Mouse (Mus musculus) limb, embryonic 15.5 days (tissue): Measurements from ENCODE around the gene Nupl1. TPM values are rescaled to one million over a fixed set of nuclear protein-coding genes. Genes with fewer than 3 reads are reported as not detected.

Experiments used
- ATAC-seq: fragments of 200-750 bp; cut with Nextera tagmentation; 2 replicates; pipeline ENCODE4 v1.8.0; 2017; ENCODE audit warnings: low read depth, moderate TSS enrichment; ENCODE audit not compliant: insufficient number of reproducible peaks, low FRiP score, low TSS enrichment
- H3K27ac ChIP-seq: fragments of 300-500 bp; sonication (generic); 2 replicates; pipeline ENCODE4 v1.5.1; 2015; ENCODE audit warnings: moderate library complexity, mild to moderate bottlenecking, inconsistent platforms
- H3K27me3 ChIP-seq: fragments of 300-500 bp; sonication (generic); 2 replicates; pipeline ENCODE4 v1.6.1; 2015; ENCODE audit warnings: inconsistent platforms
- H3K36me3 ChIP-seq: fragments of 300-500 bp; sonication (generic); 2 replicates; pipeline ENCODE4 v1.6.1; 2015; ENCODE audit warnings: inconsistent platforms
- H3K4me1 ChIP-seq: fragments of 300-500 bp; sonication (generic); 2 replicates; pipeline ENCODE4 v1.6.1; 2015; ENCODE audit warnings: inconsistent platforms
- H3K4me2 ChIP-seq: fragments of 300-500 bp; sonication (generic); 2 replicates; pipeline ENCODE4 v1.6.1; 2015; ENCODE audit warnings: mild to moderate bottlenecking, inconsistent platforms
- H3K4me3 ChIP-seq: fragments of 300-500 bp; sonication (generic); 2 replicates; pipeline ENCODE4 v1.5.1; 2015; ENCODE audit warnings: mild to moderate bottlenecking, inconsistent platforms
- H3K9ac ChIP-seq: fragments of 300-500 bp; sonication (generic); 2 replicates; pipeline ENCODE4 v1.6.1; 2015; ENCODE audit warnings: inconsistent platforms
- H3K9me3 ChIP-seq: fragments of 300-500 bp; sonication (generic); 2 replicates; pipeline ENCODE4 v1.6.1; 2016; ENCODE audit warnings: inconsistent platforms
- WGBS: fragments of 180-500 bp; shearing (Covaris S2); methylation state at CpG from one replicate; pipeline ENCODE4 v1.1.7; 2015; 5-methylcytosine and 5-hydroxymethylcytosine counted together
- polyA plus RNA-seq: library from polyadenylated mRNA; unstranded; fragments of >200 nt; fragmentation: Nextera tagmentation; extraction: Ambion mirVana; gene quantifications from 2 replicates; pipeline ENCODE4 v1.2.1, GENCODE M21; 2015

Gene Nupl1
- polyA plus RNA-seq, 1 experiment from 2014 or later = not detected

- H3K36me3 ChIP-seq = no peaks in the 10 kb centered on the region
- no peak overlapping the region for H3K4me2 ChIP-seq
- H3K27ac ChIP-seq = no peak overlapping the region
- H3K9ac ChIP-seq = no peak overlapping the region
- H3K4me3 ChIP-seq = no peak overlapping the region
- no peaks in the 10 kb centered on the region for H3K9me3 ChIP-seq
- peaks cover 7% of the 10 kb centered on the region for H3K4me1 ChIP-seq
- no peak for ATAC-seq
- 60% methylated on average over 7 of the region's 7 CpGs for WGBS
- no peaks in the 10 kb centered on the region for H3K27me3 ChIP-seq
Measured at GRCm38 (mm10) chr14:60262316-60262715, 11.1 kb upstream of the Nupl1 start.

- Histone ChIP-seq H3K27ac (no peak overlapping the region), H3K9ac (no peak overlapping the region), H3K4me2 (no peak overlapping the region), H3K27me3 (no peaks in the 10 kb centered on the region), H3K4me1 (no peaks in the 10 kb centered on the region), H3K4me3 (no peak overlapping the region), H3K9me3 (no peaks in the 10 kb centered on the region), H3K36me3 (no peaks in the 10 kb centered on the region)
- ATAC-seq = no peak
- WGBS = 85% methylated on average over 1 of the region's 1 CpGs
Measured at GRCm38 (mm10) chr14:60257851-60258250, 6.6 kb upstream of the Nupl1 start.

- ATAC-seq = no peak
- 73% methylated on average over 4 of the region's 4 CpGs for WGBS
Measured at GRCm38 (mm10) chr14:60257101-60257500, 5.9 kb upstream of the Nupl1 start.

GRCm38 (mm10) chr14:60256356-60256755 lies 5.1 kb upstream of the Nupl1 start:
- no peak for ATAC-seq
- Histone ChIP-seq H3K9ac (no peak overlapping the region), H3K27ac (no peak overlapping the region)

More at GRCm38 (mm10) chr14:60257101-60257500, 5.9 kb upstream of the Nupl1 start:
- no peaks in the 10 kb centered on the region for H3K36me3 ChIP-seq
- no peak overlapping the region for H3K4me3 ChIP-seq
- no peaks in the 10 kb centered on the region for H3K9me3 ChIP-seq
- no peak overlapping the region for H3K9ac ChIP-seq
- no peak overlapping the region for H3K27ac ChIP-seq
- H3K4me2 ChIP-seq = no peak overlapping the region
- peaks cover 5% of the 10 kb centered on the region for H3K4me1 ChIP-seq
- H3K27me3 ChIP-seq = no peaks in the 10 kb centered on the region

GRCm38 (mm10) chr14:60254774-60255173 lies 3.5 kb upstream of the Nupl1 start:
- Histone ChIP-seq H3K4me3 (no peak overlapping the region), H3K36me3 (no peaks in the 10 kb centered on the region), H3K27ac (no peak overlapping the region), H3K9me3 (no peaks in the 10 kb centered on the region), H3K9ac (no peak overlapping the region), H3K4me1 (peaks cover 11% of the 10 kb centered on the region), H3K4me2 (no peak overlapping the region), H3K27me3 (no peaks in the 10 kb centered on the region)
- ATAC-seq = no peak

More at GRCm38 (mm10) chr14:60256356-60256755, 5.1 kb upstream of the Nupl1 start:
- Histone ChIP-seq H3K4me1 (peaks cover 6% of the 10 kb centered on the region), H3K36me3 (no peaks in the 10 kb centered on the region), H3K9me3 (no peaks in the 10 kb centered on the region), H3K27me3 (no peaks in the 10 kb centered on the region), H3K4me2 (no peak overlapping the region), H3K4me3 (no peak overlapping the region)
- 20% methylated on average over 3 of the region's 3 CpGs for WGBS

GRCm38 (mm10) chr14:60253466-60253865 lies 2.2 kb upstream of the Nupl1 start:
- WGBS = 78% methylated on average over 3 of the region's 3 CpGs

GRCm38 (mm10) chr14:60252004-60253000 lies 1.1 kb upstream of the Nupl1 start:
- no peak for ATAC-seq
- H3K4me2 ChIP-seq = peak overlapping the region; percentile 85
- no peaks in the 10 kb centered on the region for H3K36me3 ChIP-seq
- H3K4me1 ChIP-seq = peaks cover 18% of the 10 kb centered on the region
- WGBS = 21% methylated on average over 15 of the region's 15 CpGs
- peak overlapping the region; percentile 98 for H3K4me3 ChIP-seq
- peak overlapping the region; percentile 96 for H3K9ac ChIP-seq
- H3K27ac ChIP-seq = peak overlapping the region; percentile 89
- no peaks in the 10 kb centered on the region for H3K9me3 ChIP-seq
- H3K27me3 ChIP-seq = no peaks in the 10 kb centered on the region

More at GRCm38 (mm10) chr14:60253466-60253865, 2.2 kb upstream of the Nupl1 start:
- no peaks in the 10 kb centered on the region for H3K27me3 ChIP-seq
- H3K9ac ChIP-seq = no peak overlapping the region
- no peak overlapping the region for H3K27ac ChIP-seq
- no peaks in the 10 kb centered on the region for H3K9me3 ChIP-seq
- no peak overlapping the region for H3K4me2 ChIP-seq
- no peaks in the 10 kb centered on the region for H3K36me3 ChIP-seq
- H3K4me1 ChIP-seq = peaks cover 18% of the 10 kb centered on the region
- H3K4me3 ChIP-seq = no peak overlapping the region
- ATAC-seq = no peak

GRCm38 (mm10) chr14:60250879-60251278 lies 352 bp downstream of the Nupl1 start:
- no peaks in the 10 kb centered on the region for H3K27me3 ChIP-seq
- H3K36me3 ChIP-seq = no peaks in the 10 kb centered on the region
- ATAC-seq = peak; percentile 50; the same call in 1 of the 2 replicates
- H3K27ac ChIP-seq = peak overlapping the region; percentile 88
- peak overlapping the region; percentile 53 for H3K4me2 ChIP-seq
- peak overlapping the region; percentile 98 for H3K4me3 ChIP-seq
- H3K9ac ChIP-seq = peak overlapping the region; percentile 96
- under 1% methylated on average over 39 of the region's 39 CpGs for WGBS
- H3K9me3 ChIP-seq = no peaks in the 10 kb centered on the region
- H3K4me1 ChIP-seq = peaks cover 18% of the 10 kb centered on the region

- peak overlapping the region; percentile 98 for H3K4me3 ChIP-seq
- no peaks in the 10 kb centered on the region for H3K9me3 ChIP-seq
- WGBS = 14% methylated on average over 8 of the region's 8 CpGs
- peak overlapping the region; percentile 96 for H3K9ac ChIP-seq
- H3K27me3 ChIP-seq = no peaks in the 10 kb centered on the region
- peaks cover 18% of the 10 kb centered on the region for H3K4me1 ChIP-seq
- no peak for ATAC-seq
- no peak overlapping the region for H3K27ac ChIP-seq
- H3K4me2 ChIP-seq = peak overlapping the region; percentile 53
- 0 out of 2 replicates have a peak, but pooled peaks cover under 1% of the 10 kb centered on the region for H3K36me3 ChIP-seq
Measured at GRCm38 (mm10) chr14:60250366-60250765, 865 bp downstream of the Nupl1 start.

GRCm38 (mm10) chr14:60238551-60238950 lies 12.7 kb downstream of the Nupl1 start:
- no peak overlapping the region for H3K4me2 ChIP-seq
- H3K9ac ChIP-seq = no peak overlapping the region
- 86% methylated on average over 3 of the region's 3 CpGs for WGBS
- no peak overlapping the region for H3K27ac ChIP-seq
- H3K36me3 ChIP-seq = peaks cover 44% of the 10 kb centered on the region
- no peaks in the 10 kb centered on the region for H3K27me3 ChIP-seq
- H3K4me1 ChIP-seq = no peaks in the 10 kb centered on the region
- ATAC-seq = no peak
- no peaks in the 10 kb centered on the region for H3K9me3 ChIP-seq
- H3K4me3 ChIP-seq = no peak overlapping the region

- 91% methylated on average over 10 of the region's 10 CpGs for WGBS
- no peak overlapping the region for H3K9ac ChIP-seq
Measured at GRCm38 (mm10) chr14:60219886-60220285, 31.3 kb downstream of the Nupl1 start.

GRCm38 (mm10) chr14:60217616-60218015 lies 33.6 kb downstream of the Nupl1 start:
- ATAC-seq = no peak
- Histone ChIP-seq H3K9me3 (no peaks in the 10 kb centered on the region), H3K36me3 (peaks cover 27% of the 10 kb centered on the region), H3K27me3 (no peaks in the 10 kb centered on the region), H3K27ac (no peak overlapping the region), H3K4me2 (no peak overlapping the region), H3K4me3 (no peak overlapping the region), H3K9ac (no peak overlapping the region), H3K4me1 (no peaks in the 10 kb centered on the region)
- 97% methylated on average over 4 of the region's 4 CpGs for WGBS

More at GRCm38 (mm10) chr14:60219886-60220285, 31.3 kb downstream of the Nupl1 start:
- Histone ChIP-seq H3K27me3 (no peaks in the 10 kb centered on the region), H3K4me3 (no peak overlapping the region), H3K9me3 (no peaks in the 10 kb centered on the region), H3K27ac (no peak overlapping the region), H3K36me3 (peaks cover 31% of the 10 kb centered on the region), H3K4me2 (no peak overlapping the region), H3K4me1 (no peaks in the 10 kb centered on the region)
- ATAC-seq = no peak
